Mouse (Mus musculus): Measurements from ENCODE around the gene Acap2. TPM values are rescaled to one million over a fixed set of nuclear protein-coding genes. Genes with fewer than 3 reads are reported as not detected.
A peak's percentile ranks its signal among the peaks of the same experiment; 100 is the strongest.

Gene Acap2
- total RNA-seq, 2 experiments from 2014 or later, result 9.6 to 17.4 TPM

GRCm38 (mm10) chr16:31210453-31210852, 9.4 kb upstream of the Acap2 start:
- no peak for ATAC-seq (replicated peaks; ENCODE audit: low FRiP score, low TSS enrichment, poor library complexity, severe bottlenecking)

GRCm38 (mm10) chr16:31209911-31210310, 8.9 kb upstream of the Acap2 start:
- ATAC-seq (replicated peaks; ENCODE audit: low FRiP score, low TSS enrichment, poor library complexity, severe bottlenecking), result peak; percentile 78

- no peak for ATAC-seq (replicated peaks; ENCODE audit: low FRiP score, low TSS enrichment, poor library complexity, severe bottlenecking)
Observed at GRCm38 (mm10) chr16:31205726-31206125, 4.7 kb upstream of the Acap2 start.

- no peak for ATAC-seq (replicated peaks; ENCODE audit: low FRiP score, low TSS enrichment, poor library complexity, severe bottlenecking)
Observed at GRCm38 (mm10) chr16:31205187-31205586, 4.1 kb upstream of the Acap2 start.

- no peak for ATAC-seq (replicated peaks; ENCODE audit: low FRiP score, low TSS enrichment, poor library complexity, severe bottlenecking)
Observed at GRCm38 (mm10) chr16:31204216-31204615, 3.2 kb upstream of the Acap2 start.

- no peak for ATAC-seq (replicated peaks; ENCODE audit: low FRiP score, low TSS enrichment, poor library complexity, severe bottlenecking)
Observed at GRCm38 (mm10) chr16:31201704-31202103, 659 bp upstream of the Acap2 start.

- peak; percentile 70 for ATAC-seq (replicated peaks; ENCODE audit: low FRiP score, low TSS enrichment, poor library complexity, severe bottlenecking)
Observed at GRCm38 (mm10) chr16:31199926-31200789, 887 bp downstream of the Acap2 start.

- ATAC-seq (replicated peaks; ENCODE audit: low FRiP score, low TSS enrichment, poor library complexity, severe bottlenecking), result no peak
Observed at GRCm38 (mm10) chr16:31199591-31199925, 1.5 kb downstream of the Acap2 start.

GRCm38 (mm10) chr16:31196971-31197370, 4.1 kb downstream of the Acap2 start:
- ATAC-seq (replicated peaks; ENCODE audit: low FRiP score, low TSS enrichment, poor library complexity, severe bottlenecking), result no peak

GRCm38 (mm10) chr16:31192526-31192925, 8.5 kb downstream of the Acap2 start:
- no peak for ATAC-seq (replicated peaks; ENCODE audit: low FRiP score, low TSS enrichment, poor library complexity, severe bottlenecking)

GRCm38 (mm10) chr16:31191818-31192217, 9.2 kb downstream of the Acap2 start:
- ATAC-seq (replicated peaks; ENCODE audit: low FRiP score, low TSS enrichment, poor library complexity, severe bottlenecking), result peak; percentile 52; the same call in 1 of the 2 replicates

GRCm38 (mm10) chr16:31190426-31190825, 10.6 kb downstream of the Acap2 start:
- ATAC-seq (replicated peaks; ENCODE audit: low FRiP score, low TSS enrichment, poor library complexity, severe bottlenecking), result no peak

- no peak for ATAC-seq (replicated peaks; ENCODE audit: low FRiP score, low TSS enrichment, poor library complexity, severe bottlenecking)
Observed at GRCm38 (mm10) chr16:31189291-31189690, 11.8 kb downstream of the Acap2 start.

- ATAC-seq (replicated peaks; ENCODE audit: low FRiP score, low TSS enrichment, poor library complexity, severe bottlenecking), result no peak
Observed at GRCm38 (mm10) chr16:31188799-31189198, 12.2 kb downstream of the Acap2 start.

- no peak for ATAC-seq (replicated peaks; ENCODE audit: low FRiP score, low TSS enrichment, poor library complexity, severe bottlenecking)
Observed at GRCm38 (mm10) chr16:31188270-31188669, 12.8 kb downstream of the Acap2 start.

- no peak for ATAC-seq (replicated peaks; ENCODE audit: low FRiP score, low TSS enrichment, poor library complexity, severe bottlenecking)
Observed at GRCm38 (mm10) chr16:31187192-31187591, 13.9 kb downstream of the Acap2 start.

GRCm38 (mm10) chr16:31185757-31186156, 15.3 kb downstream of the Acap2 start:
- ATAC-seq (replicated peaks; ENCODE audit: low FRiP score, low TSS enrichment, poor library complexity, severe bottlenecking), result no peak

- ATAC-seq (replicated peaks; ENCODE audit: low FRiP score, low TSS enrichment, poor library complexity, severe bottlenecking), result no peak
Observed at GRCm38 (mm10) chr16:31184727-31185126, 16.3 kb downstream of the Acap2 start.

- no peak for ATAC-seq (replicated peaks; ENCODE audit: low FRiP score, low TSS enrichment, poor library complexity, severe bottlenecking)
Observed at GRCm38 (mm10) chr16:31182576-31182975, 18.5 kb downstream of the Acap2 start.

- no peak for ATAC-seq (replicated peaks; ENCODE audit: low FRiP score, low TSS enrichment, poor library complexity, severe bottlenecking)
Observed at GRCm38 (mm10) chr16:31180843-31181242, 20.2 kb downstream of the Acap2 start.

- ATAC-seq (replicated peaks; ENCODE audit: low FRiP score, low TSS enrichment, poor library complexity, severe bottlenecking), result no peak
Observed at GRCm38 (mm10) chr16:31179384-31179783, 21.7 kb downstream of the Acap2 start.
